Mouse (Mus musculus): ENCODE results near the gene Msi1. TPM values are rescaled to one million over a fixed set of nuclear protein-coding genes. Genes with fewer than 3 reads are reported as not detected.

Gene Msi1
- total RNA-seq, 2 experiments from 2014 or later = 50.7 to 53.3 TPM

DNA sequence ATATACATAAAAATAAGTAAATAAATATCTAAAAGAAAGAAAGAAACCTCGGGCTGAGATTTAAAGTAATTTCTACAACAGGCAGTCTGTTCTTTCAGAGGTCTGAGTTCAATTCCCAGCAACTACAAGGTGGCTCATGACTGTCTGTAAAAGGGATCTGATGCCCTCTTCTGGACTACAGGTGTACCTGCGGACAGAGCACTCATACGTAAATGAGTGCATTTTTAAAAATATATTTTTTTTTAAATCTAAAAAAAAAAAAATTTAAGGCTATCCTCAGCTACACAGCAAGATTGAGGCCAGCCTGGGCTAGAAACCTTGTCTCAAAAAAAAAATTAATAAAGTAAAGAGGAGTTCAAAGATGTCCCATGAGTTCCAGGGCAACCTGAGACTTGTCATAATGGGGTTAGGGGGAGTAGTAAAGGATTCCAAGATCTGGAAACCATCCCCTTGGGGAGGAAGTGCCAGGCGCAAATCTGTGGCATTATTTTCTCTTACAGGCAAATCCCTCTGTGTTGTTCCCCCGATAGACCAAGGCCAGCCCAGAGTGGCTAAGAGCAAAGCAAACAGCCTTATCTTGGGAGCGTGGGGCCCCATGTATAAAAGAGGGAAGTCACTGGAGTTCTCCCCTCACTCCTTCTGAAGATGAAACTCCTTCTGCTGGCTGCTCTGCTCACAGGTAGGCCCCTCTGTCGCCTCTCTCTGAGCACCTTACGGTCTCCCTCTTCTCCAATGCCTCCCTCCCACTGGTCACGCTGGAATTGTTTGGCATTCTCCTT, 36.4 kb downstream of the Msi1 start, which contains the start of gene Pla2g1b:
TSS of gene Pla2g1b (plus strand) at position 621 of the 779 bp plus-strand sequence.
- DNase-seq (ENCODE audit: low spot score in 2 of 2) = no peak

DNA sequence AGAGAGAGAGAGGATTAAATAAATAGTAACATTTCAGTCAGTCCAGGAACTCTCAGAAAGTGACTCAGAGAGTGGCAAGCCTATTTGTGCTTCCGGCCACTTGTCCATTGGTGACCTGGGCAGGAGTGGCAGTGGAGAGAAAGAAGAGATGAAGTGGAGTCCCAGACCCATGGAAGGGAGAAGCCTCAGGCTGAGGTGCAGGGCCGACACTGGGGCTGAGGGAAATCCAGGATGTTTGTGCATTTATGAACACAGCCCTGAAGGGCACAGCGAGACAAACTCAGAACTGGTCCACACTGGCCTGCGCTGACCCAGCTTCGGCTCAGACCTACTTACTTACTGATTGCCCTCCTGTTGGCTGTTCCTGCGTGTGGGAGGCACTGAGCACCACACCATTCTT, 40.4 kb downstream of the Msi1 start:
- DNase-seq (ENCODE audit: low spot score in 2 of 2) = no peak

DNA sequence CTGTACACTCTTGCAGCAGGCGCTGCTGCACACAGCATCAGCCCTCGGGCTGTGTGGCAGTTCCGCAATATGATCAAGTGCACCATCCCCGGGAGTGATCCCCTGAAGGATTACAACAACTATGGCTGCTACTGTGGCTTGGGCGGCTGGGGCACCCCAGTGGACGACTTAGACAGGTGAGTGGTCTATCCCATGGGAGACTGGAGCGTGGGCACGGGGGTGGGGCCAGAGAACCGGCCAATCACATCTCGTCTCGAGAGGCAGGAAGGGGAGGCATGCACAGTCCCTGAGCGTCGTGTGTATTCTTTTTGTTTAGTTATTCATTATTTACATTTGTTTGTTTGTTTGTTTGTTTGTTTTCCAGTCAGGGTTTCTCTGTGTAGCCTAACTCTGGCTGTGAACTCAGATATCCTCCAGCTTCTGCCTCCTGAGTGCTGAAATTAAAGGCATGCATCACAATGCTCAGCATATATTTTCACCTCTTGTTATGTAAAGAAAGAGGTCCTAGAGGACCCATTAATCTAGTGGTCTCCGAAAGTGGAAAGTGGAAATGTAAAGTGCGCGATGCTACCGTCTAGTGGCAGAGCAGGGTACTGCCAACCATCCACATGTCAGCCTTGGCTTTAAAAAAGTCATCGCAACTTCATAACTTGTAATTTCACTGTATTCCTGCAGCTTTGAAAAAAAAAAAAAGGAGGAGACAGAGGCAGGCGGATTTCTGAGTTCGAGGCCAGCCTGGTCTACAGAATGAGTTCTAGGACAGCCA, 41.5 kb downstream of the Msi1 start:
- DNase-seq (ENCODE audit: low spot score in 2 of 2) = peak in 1 of 2 experiments; percentile 74

DNA sequence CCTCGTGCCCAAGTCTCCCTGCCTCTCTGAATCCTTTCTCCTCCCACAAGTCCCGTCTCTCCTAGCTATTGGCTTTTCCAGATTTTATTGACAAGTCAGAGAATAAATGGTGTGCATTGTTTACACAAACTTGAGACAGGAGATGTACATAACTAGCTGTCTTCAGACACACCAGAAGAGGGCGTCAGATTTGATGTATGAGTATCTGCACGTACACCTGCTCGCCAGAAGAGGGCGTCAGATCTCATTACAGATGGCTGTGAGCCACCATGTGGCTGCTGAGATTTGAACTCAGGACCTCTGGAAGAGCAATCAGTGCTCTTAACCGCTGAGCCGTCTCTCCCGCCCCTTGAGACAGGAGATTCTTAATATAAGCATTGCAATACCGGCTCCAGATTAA, 43.8 kb downstream of the Msi1 start:
- DNase-seq (ENCODE audit: low spot score in 2 of 2) = no peak

DNA sequence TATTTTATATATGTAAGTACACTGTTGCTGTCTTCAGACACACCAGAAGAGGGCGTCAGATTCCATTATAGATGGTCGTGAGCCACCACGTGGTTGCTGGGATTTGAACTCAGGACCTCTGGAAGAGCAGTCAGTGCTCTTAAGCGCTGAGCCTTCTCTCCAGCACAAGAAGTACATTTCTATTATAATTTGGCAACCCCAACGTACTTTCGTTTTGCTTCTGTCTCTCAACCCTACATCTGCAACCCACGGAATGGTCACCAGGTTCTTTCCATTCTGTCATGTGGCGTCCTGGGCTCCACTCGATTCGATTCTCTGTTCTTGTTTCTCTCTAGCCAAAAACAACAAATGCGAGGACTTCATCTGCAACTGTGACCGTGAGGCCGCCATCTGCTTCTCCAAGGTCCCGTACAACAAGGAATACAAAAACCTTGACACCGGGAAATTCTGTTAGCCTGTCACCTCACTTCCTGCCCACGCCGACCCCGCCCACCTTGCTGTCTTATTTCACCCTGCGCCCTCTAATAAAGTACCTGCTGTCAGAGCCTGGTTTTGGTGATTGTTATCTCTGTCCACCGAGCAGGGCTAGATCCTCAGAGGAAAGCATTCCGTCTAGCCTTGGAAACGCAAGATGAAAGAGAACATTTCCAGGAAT, 44.9 kb downstream of the Msi1 start:
- DNase-seq (ENCODE audit: low spot score in 2 of 2) = no peak

DNA sequence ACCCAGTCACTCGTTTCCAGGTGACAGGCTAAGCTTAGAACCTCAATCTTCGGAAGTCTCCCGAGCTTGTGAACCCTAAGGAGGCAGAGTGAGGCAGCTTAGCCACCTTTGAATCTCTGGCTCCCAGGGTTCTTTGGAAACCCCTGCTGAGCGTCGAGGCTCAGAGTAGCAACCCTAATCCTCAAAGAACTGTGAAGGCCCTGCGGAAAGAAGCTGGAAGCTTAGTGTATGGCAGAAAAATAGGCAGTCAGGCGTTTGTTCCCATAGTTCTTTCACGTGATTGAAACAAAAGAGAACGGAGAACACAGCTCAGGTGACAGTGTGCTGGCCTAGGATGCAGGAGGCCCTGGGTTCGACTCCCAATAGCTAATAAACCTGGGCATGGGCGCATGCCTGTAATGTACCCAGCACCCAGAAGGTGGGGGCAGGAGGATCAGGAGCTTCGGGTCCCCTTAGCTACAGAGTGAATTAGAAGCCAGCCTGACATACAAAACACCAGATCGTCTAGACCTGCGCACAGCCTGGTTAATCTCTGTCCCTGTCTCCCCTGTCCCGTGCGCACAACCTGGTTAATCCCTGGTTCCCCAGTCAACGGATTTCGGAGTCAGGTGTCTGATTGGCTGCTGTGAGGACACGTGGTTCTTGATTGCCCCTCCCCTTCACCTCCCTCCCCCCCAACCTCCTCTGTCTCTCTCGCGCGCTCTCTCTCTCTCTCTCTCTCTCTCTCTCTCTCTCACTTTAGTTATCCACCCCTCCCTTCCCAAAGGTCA, 46.1 kb downstream of the Msi1 start:
- peak in 1 of 2 experiments; percentile 72 for DNase-seq (ENCODE audit: low spot score in 2 of 2)

DNA sequence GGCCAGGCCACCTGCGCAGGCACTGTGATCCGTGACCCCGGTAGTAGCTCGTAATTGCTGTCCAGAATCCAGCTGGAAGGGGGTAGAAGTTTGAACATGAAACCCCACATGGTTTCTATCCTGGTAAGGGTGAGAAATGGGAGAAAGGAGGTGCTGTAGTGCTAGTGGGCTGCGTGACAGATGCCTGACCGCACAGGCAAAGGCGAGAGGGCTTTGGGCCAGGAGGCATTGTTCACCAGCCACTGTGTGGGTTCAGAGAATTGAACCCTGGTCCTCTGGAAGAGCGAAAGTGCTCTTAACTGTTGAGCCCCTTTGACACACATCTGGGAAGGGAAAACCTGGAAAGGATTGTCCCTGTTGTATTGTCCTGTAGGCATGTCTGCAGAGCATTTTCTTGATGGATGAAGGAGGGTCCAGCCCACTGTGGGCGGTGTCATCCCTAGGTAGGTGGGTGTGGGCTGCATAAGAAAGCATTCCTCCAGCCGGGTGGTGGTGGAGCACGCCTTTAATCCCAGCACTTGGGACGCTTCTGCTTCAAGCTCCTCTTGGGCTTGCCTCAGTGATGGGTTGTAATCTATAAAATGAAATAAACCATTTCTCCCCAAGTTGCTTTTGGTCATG, 46.8 kb downstream of the Msi1 start:
- no peak for DNase-seq (ENCODE audit: low spot score in 2 of 2)

DNA sequence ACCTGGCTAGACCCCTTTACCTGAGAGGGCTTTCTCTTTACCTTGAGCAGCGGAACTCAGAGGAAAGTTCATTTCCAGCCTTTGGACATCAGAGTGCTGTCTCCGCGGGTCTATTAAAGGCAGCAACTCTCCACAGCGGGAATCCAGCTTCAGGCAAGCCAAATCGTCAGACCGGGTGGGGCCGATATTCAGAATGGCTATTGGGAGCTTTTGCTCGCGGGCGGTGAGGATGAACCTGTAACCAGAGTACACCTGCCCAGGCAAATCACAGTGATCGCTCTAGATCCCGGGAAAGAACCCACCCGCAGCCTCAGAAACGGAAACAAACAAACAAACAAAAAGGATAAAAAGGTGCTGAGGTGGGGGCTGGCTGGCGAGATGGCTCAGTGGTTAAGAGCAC, 50.2 kb downstream of the Msi1 start:
- DNase-seq (ENCODE audit: low spot score in 2 of 2) = no peak

DNA sequence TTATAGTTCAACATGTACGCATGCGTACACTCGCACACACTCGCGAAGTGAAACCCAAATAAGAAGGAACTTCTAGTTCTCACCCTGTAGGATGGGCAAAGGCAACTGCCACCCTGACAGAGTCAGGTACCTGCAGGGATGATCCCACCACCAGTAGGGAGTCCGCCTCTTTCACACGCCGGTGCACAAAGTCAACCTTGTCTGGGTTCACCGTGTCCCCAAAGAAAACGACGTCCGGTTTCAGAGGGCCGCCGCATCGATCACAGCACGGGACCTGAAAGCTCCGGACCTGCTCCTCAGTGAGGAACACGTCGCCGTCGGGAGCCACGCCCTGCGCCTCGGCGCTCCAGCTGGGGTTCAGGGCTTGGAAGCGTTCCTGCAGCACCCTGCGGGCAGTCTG, 50.7 kb downstream of the Msi1 start:
- DNase-seq (ENCODE audit: low spot score in 2 of 2) = no peak

DNA sequence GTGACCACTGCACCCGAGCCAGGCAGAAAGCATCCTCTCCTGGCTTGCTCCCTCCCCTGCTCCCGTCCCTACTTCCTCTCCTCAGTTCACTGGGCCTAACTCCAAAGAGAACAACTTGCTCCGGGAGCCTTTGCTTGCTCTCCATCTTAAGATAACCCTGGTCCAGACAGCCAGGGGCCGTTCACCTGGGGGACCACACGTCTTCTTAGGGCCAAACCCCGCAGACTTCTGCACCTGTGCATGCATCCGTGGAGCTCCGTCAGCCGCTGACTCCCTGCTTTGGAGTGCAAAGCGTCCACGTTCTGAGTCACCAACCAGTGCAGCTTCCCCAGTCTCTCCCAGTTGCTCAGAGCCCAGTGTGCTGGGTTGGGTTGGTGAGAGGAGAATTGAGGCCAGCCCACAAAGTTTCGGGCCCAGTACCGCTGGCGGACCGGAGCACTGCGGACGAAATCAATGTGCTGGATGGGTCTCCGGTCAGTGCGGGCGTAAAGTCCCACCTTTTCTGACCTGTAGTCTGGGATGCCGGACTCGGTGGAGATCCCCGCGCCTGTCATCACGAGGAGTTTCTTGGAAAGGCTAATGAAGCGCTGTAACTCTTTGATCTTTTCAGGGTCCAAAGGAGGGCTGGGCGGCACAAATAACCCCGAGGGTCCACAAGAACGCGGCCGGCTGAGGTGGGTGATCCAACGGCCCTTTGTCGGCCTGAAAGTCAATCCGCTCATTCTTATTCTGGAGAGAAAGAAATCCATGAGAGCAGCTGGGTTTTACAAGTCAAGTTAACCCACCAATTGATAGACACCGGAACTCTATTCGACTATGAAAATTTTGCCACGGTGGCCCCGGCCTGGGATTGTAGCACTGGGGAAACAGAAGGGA, 53.2 kb downstream of the Msi1 start:
- no peak for DNase-seq (ENCODE audit: low spot score in 2 of 2)

DNA sequence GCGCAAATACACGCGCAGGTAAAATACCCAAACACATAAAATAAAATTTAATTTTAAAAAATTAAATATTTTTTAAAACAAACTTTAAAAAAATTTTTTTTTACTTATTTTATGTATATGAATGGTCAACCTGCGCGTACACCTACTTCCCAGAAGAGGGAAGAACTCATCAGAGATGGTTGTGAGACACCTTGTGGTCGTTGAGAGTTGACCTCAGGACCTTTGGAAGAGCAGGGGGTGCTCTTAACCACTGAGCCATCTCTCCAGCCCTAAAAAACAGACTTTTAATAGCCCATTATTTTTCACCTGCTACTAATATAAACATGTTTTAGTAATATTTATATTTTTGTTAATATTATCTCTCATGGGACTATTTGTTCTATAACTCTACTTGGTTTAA, 54.0 kb downstream of the Msi1 start:
- no peak for DNase-seq (ENCODE audit: low spot score in 2 of 2)

DNA sequence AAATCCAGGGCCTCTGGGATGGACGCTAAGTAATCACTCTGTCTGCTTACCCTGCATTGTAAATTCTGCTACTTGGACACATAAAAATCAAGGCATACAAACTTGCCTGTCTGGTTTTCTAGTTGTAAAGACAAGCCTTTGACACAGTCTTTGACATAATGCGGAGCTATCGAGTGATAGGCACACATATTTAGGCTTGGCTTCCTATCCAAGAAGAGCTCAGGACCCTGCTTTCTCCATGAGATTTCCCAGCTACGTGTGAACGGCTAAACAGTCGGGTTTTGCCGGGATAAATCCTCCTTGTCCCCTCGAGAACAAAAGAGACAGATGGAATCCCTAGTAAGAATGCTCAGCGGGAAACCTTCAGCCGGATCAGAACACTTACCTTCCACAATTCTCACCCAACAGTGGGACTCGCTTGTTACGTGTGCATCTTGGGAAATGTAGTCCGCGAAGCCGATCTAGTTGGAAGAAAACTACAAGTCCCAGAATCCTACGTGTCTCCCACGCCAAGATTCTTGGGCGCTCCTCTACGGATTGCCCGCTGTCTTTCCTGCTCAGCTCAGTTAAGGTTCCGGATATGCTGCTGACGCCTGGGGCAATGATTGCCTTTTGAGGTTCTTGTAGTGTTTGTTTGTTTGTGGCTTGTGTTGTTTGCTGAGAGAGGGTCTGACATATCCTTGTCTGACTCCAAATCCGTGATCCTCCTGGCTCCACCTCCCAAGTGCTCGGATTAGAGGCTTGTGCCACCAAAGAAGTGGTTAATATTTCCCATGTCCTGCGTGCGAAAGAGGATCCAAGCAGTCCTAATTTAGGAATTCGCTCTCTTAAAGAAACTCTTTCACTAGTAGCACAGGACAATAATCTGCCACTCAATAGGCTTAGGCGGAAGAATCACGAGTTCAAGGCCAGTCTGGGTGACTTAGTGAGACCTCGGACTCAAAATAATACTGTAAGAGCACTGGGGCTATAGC, 54.8 kb downstream of the Msi1 start, which contains the start of gene Sirt4:
TSS of gene Sirt4 (minus strand) at position 779 of the 974 bp plus-strand sequence.
- peak; percentile 82 to 94 for DNase-seq (ENCODE audit: low spot score in 2 of 2)

DNA sequence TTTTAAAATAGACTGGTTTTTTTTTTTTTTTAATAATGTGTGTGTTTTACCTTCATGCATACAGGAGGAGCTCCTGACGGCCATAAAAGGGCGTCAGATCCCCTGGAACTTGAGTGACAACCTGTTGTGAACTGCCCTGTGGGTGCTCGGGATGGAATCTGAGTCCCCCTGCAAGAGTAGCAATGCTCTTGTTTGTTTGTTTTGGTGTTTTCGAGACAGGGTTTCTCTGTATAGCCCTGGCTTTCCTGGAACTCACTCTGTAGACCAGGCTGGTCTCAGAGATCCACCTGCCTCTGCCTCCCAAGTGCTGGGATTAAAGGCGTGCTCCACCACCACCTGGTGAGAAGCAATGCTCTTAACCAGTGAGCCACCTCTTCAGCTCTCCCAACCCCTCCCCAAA, 55.6 kb downstream of the Msi1 start:
- no peak for DNase-seq (ENCODE audit: low spot score in 2 of 2)

DNA sequence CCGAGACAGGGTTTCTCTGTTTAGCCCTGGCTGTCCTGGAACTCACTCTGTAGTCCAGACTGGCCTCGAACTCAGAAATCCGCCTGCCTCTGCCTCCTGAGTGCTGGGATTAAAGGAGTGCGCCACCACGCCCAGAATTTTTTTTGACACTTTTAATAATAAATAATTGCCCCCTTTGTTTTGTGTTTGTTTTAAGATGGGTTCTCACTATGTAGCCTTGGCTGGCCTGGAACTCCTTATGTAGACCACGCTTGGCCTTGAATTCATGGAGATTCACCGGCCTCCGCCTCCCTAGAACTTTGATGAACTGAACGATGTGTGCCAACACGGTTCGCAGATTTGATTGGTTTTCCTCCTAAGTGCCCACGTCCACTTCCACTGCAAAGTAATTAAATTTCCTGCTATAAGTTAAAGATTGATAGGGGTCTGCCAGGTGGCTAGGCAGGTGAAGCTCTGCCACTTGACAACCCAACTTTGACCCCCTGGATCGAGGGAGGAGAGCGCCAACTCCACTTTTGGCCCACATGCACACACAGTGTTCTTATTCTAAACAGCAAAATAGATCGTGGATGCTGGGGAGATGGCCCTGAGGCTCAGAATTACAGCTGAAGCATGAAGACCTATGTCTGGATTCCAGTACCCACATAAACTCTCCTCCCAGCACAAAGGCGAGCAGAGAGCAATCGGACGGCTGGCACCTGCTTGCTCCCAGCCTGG, 56.2 kb downstream of the Msi1 start:
- DNase-seq (ENCODE audit: low spot score in 2 of 2) = no peak

DNA sequence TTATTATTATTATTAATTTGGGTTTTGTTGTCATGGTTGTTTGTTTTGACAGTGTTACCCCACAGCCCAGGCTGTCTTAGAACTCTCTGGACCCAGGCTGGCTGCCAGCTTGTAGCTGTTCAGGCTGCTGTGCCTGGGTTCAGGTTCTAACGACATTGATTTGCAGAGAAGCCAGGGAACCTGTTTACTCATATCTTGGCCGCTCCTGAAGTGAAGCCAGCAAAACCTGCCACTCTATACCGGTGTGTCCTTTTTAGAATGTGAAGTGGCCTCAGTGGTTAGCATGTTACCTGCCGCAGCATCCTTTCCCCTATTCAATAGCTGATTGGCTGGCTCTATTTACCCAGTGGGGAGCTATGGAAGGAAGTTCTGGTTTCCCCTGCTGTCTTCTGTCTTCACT, 57.3 kb downstream of the Msi1 start:
- no peak for DNase-seq (ENCODE audit: low spot score in 2 of 2)

DNA sequence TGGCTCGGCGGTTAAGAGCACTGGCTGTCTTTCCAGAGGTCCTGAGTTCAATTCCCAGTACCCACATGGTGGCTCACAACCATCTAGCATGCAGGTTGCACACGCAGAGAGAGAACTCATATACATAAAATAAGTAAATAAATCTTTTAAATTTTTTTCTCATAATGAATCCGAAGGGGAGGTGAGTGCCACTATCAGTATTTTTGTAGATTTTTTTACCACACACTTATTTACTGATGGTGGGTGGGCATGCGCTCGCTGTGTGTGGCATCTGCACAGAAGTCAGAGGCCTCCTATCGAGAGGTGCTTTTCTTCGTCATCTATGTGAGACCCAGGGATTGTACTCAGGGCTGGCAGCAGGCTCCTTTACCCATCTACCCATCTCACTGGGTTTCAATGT, 58.0 kb downstream of the Msi1 start:
- no peak for DNase-seq (ENCODE audit: low spot score in 2 of 2)

DNA sequence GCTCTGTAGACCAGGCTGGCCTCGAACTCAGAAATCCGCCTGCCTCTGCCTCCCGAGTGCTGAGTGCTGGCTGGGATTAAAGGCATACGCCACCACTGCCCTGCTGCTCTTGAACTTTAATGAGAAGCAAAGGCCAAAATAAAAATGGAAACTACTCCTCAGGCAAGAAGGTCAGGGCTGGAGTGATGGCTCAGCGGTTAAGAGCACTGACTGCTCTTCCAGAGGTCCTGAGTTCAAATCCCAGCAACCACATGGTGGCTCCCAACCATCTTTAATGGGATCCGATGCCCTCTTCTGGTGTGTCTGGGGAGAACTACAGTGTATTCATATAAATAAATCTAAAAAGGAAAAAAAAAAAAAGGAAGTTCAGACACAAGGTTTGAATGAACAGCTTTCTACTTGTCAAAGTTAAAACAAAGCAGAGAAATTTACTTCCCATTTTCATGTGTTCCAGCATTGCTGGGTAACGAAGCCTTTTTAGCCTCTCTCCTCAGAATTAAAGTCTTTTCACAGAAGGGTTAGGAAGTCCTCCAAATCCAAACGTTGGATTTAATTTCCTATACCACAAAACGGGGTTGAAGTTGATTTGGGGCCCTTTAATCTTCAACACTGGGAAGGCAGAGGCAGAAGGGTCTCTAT, 58.7 kb downstream of the Msi1 start:
- DNase-seq (ENCODE audit: low spot score in 2 of 2) = no peak
